Comparison of ENCODE assay signal across 8 mouse cellular contexts in the genomic region with DNA sequence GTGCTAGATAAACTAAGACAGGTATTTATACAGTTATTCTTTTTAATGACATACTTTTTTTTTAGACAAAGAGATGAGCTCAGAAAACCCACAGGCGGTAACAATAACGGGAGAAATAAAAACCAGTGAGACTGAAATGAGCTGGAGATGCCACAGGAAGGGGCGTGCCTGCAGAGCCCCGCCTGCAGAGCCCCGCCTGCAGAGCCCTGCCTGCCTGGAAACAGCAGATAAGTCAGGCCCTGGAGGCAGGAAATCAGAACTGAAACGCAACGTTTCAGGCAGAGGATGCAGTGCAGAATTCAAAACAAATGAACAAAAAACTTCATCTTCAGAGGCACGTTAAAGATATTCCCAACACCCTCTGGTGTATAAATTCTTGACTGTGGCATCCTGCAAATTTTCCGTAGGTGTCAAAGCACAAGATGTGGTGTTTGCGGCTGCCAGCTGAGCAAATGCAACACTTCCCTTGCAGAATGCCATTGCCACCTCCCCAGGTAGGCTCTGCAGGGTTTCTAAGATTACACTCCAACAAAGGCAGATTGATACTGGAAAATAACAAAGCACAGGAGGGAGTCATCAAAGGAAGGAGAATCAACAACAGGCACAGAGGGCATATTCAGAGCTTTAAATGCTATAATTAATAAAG.
DNase-seq lines count a peak whose midpoint lies in the region; ATAC-seq lines count a peak whose summit lies in the region.

No protein-coding gene starts in this region.

- no peaks in the 10 kb centered on the region for H3K27me3 ChIP-seq in neural tube, embryonic 13.5 days
- H3K27me3 ChIP-seq in hindbrain, embryonic 14.5 days (ENCODE audit: control insufficient read depth, insufficient read depth, low read length): no peaks in the 10 kb centered on the region

- 11% methylated on average over 10 of the region's 10 CpGs for WGBS in neural tube, embryonic 13.5 days
- 15% methylated on average over 10 of the region's 10 CpGs for WGBS in hindbrain, embryonic 14.5 days

- no peaks in the 10 kb centered on the region for H3K36me3 ChIP-seq in neural tube, embryonic 13.5 days
- H3K36me3 ChIP-seq in hindbrain, embryonic 14.5 days (replicated peaks; ENCODE audit: control insufficient read depth, insufficient read depth): no peaks in the 10 kb centered on the region

- H3K4me3 ChIP-seq in neural tube, embryonic 13.5 days: no peak overlapping the region
- no peak overlapping the region for H3K4me3 ChIP-seq in hindbrain, embryonic 14.5 days (replicated peaks; ENCODE audit: low read length)

- H3K9ac ChIP-seq in neural tube, embryonic 13.5 days: peak overlapping the region; percentile 38; the same call in 1 of the 2 replicates
- no peak overlapping the region for H3K9ac ChIP-seq in hindbrain, embryonic 14.5 days

- ATAC-seq in neural tube, embryonic 13.5 days (ENCODE audit: low read depth): peak; percentile 81; the same call in 1 of the 2 replicates
- no peak for ATAC-seq in hindbrain, embryonic 14.5 days (ENCODE audit: low FRiP score)
- peak; percentile 100 for ATAC-seq in megakaryocyte-erythroid progenitor cell, adult 5-6 weeks (replicated peaks; ENCODE audit: low FRiP score, low TSS enrichment, poor library complexity, severe bottlenecking)

- H3K9me3 ChIP-seq in neural tube, embryonic 13.5 days: no peaks in the 10 kb centered on the region
- no peaks in the 10 kb centered on the region for H3K9me3 ChIP-seq in hindbrain, embryonic 14.5 days (ENCODE audit: control insufficient read depth, low read length)

- H3K4me2 ChIP-seq in neural tube, embryonic 13.5 days: peak overlapping the region; percentile 28
- no peak overlapping the region; the same call in 1 of the 2 replicates for H3K4me2 ChIP-seq in hindbrain, embryonic 14.5 days (replicated peaks)

- peaks cover 5% of the 10 kb centered on the region; the same call in 1 of the 2 replicates for H3K4me1 ChIP-seq in neural tube, embryonic 13.5 days (replicated peaks)
- no peaks in the 10 kb centered on the region for H3K4me1 ChIP-seq in hindbrain, embryonic 14.5 days (replicated peaks; ENCODE audit: control insufficient read depth, insufficient read depth, low read length)

- peak overlapping the region; percentile 72 for H3K27ac ChIP-seq in neural tube, embryonic 13.5 days (replicated peaks)
- H3K27ac ChIP-seq in hindbrain, embryonic 14.5 days: 0 out of 2 replicates have a peak overlapping the region, but pooled peaks have one; percentile 23

- no peak for DNase-seq in neural tube, embryonic 10.5 days (ENCODE audit: extremely low spot score, low spot score)
- peak; percentile 45 for DNase-seq in c-Kit-positive CD71-positive TER-119-positive erythroid progenitor cells, embryonic 14.5 days (ENCODE audit: low spot score)
- DNase-seq in hindbrain, embryonic 14.5 days (ENCODE audit: low spot score): peak; percentile 49
- no peak for DNase-seq in adrenal gland, postnatal 25 days
- DNase-seq in adrenal gland, adult 2 months: no peak
- no peak for DNase-seq in cerebellum, postnatal 25 days

Comparison
In these comparisons a context has a peak if more than half of its experiments do, and no peak if none do; other contexts are left out.
1. DNase-seq: peak in c-Kit-positive CD71-positive TER-119-positive erythroid progenitor cells, embryonic 14.5 days (single experiment) and hindbrain, embryonic 14.5 days (single experiment); none in neural tube, embryonic 10.5 days (single experiment), adrenal gland, postnatal 25 days (single experiment), adrenal gland, adult 2 months (single experiment) and cerebellum, postnatal 25 days (0 of 2).